Mouse (Mus musculus): ENCODE data around the gene Bmp3. TPM values are rescaled to one million over a fixed set of nuclear protein-coding genes. Genes with fewer than 3 reads are reported as not detected.

Bmp3 gene
- total and polyA plus RNA-seq, 2 experiments from 2014 or later, result 1.7 to 4.5 TPM

DNA sequence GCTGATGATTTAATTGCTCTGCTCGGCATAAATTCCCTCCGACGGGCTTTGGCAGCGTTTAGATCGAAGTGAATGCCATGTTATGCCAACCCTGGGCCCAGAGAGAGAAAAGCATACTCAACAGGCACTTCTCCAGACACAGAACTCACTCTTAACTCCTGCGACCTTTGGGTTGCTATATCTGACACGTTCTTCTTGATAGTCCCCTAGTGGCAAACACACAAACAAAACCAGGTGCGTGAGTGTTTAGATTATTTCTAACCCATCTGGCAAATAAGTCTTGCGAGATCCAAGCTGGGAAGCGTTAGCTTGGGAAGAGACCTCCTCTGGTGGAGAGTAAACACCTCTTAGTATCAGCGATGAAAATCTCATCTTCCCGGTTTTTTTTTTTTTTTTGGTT is 1.5 kb downstream of the Bmp3 start:
- Histone ChIP-seq H3K9ac (replicated peaks; ENCODE audit: low read length, poor library complexity, severe bottlenecking) (no peak overlapping the region), H3K36me3 (ENCODE audit: insufficient read depth, low read length) (no peaks in the 10 kb centered on the region), H3K4me3 (ENCODE audit: low read depth, low read length) (peak overlapping the region; percentile 63), H3K27me3 (ENCODE audit: insufficient read depth, low read length) (peaks cover 8% of the 10 kb centered on the region), H3K27ac (ENCODE audit: low read depth, low read length) (no peak overlapping the region), H3K4me1 (ENCODE audit: insufficient read depth, low read length) (0 out of 2 replicates have a peak, but pooled peaks cover 2% of the 10 kb centered on the region), H3K9me3 (ENCODE audit: low read length) (no peaks in the 10 kb centered on the region), H3K4me2 (ENCODE audit: low read depth, low read length, poor library complexity, severe bottlenecking) (peak overlapping the region; percentile 98)
- DNase-seq (ENCODE audit: low spot score) (peak; percentile 28), ATAC-seq (ENCODE audit: low FRiP score) (no peak)
- TF ChIP-seq CTCF (IDR thresholded peaks at IDR 0.05), result peak; percentile 41
- WGBS, result 17% methylated on average over 12 of the region's 12 CpGs

DNA sequence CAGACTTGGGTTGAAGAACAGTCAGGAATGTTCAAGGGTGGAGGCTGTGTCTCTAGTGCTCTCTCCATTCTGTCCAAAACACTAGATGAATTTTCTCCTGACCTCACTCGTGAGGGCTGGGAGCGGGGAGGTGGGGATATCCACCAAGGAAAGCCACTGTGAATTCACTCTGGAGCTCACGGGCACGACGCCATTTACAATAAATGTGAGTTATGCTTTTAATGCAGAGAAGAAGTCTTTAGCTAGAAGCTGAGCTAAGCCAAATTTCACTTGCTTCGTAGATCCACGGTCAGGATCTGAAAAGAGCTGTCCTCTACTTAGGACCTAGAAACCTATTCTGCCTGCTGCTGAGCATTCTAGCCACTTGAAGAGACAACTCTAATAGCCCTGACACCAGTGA is 2.1 kb downstream of the Bmp3 start:
- Histone ChIP-seq H3K27ac (ENCODE audit: low read depth, low read length) (no peak overlapping the region), H3K36me3 (ENCODE audit: insufficient read depth, low read length) (no peaks in the 10 kb centered on the region), H3K9me3 (ENCODE audit: low read length) (no peaks in the 10 kb centered on the region), H3K9ac (replicated peaks; ENCODE audit: low read length, poor library complexity, severe bottlenecking) (no peak overlapping the region), H3K4me3 (ENCODE audit: low read depth, low read length) (peak overlapping the region; percentile 5), H3K4me1 (ENCODE audit: insufficient read depth, low read length) (0 out of 2 replicates have a peak, but pooled peaks cover 2% of the 10 kb centered on the region), H3K27me3 (ENCODE audit: insufficient read depth, low read length) (peaks cover 8% of the 10 kb centered on the region), H3K4me2 (ENCODE audit: low read depth, low read length, poor library complexity, severe bottlenecking) (peak overlapping the region; percentile 15)
- ATAC-seq (ENCODE audit: low FRiP score), result no peak
- WGBS, result 68% methylated on average over 7 of the region's 7 CpGs
- TF ChIP-seq CTCF (IDR thresholded peaks at IDR 0.05), result no peak
- peak; percentile 4 for DNase-seq (ENCODE audit: low spot score)

DNA sequence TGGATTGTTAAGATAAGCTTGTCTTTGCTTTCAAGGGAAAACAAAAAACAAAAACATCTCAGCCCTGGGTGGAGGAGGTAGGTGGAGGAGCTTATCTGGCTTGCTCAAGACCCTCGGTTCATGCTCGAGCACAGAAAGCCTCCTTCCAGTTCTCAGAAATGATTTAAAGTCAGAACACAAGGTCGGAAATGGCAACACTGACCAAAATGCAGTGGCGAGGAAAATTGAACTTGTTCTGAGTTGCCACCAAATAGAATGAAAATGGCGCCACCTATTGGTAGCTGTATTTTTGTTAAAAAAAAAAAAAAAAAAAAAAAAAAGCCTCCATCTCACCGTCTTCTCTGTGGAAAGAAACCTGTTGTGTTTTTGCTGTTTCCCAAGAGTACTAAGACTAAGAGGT is 9.7 kb downstream of the Bmp3 start:
- ATAC-seq (ENCODE audit: low FRiP score) (no peak), DNase-seq (ENCODE audit: low spot score) (peak; percentile 82)
- no peak overlapping the region for H3K27ac ChIP-seq (ENCODE audit: low read depth, low read length)
- 2% methylated on average over 6 of the region's 6 CpGs for WGBS
- H3K4me1 ChIP-seq (ENCODE audit: insufficient read depth, low read length), result no peaks in the 10 kb centered on the region
- H3K9ac ChIP-seq (replicated peaks; ENCODE audit: low read length, poor library complexity, severe bottlenecking), result no peak overlapping the region
- peak; percentile 72 for TF ChIP-seq CTCF (IDR thresholded peaks at IDR 0.05)
- no peak overlapping the region for H3K4me3 ChIP-seq (ENCODE audit: low read depth, low read length)
- H3K4me2 ChIP-seq (ENCODE audit: low read depth, low read length, poor library complexity, severe bottlenecking), result peak overlapping the region; percentile 30
- no peaks in the 10 kb centered on the region for H3K9me3 ChIP-seq (ENCODE audit: low read length)
- no peaks in the 10 kb centered on the region for H3K36me3 ChIP-seq (ENCODE audit: insufficient read depth, low read length)
- no peaks in the 10 kb centered on the region for H3K27me3 ChIP-seq (ENCODE audit: insufficient read depth, low read length)

DNA sequence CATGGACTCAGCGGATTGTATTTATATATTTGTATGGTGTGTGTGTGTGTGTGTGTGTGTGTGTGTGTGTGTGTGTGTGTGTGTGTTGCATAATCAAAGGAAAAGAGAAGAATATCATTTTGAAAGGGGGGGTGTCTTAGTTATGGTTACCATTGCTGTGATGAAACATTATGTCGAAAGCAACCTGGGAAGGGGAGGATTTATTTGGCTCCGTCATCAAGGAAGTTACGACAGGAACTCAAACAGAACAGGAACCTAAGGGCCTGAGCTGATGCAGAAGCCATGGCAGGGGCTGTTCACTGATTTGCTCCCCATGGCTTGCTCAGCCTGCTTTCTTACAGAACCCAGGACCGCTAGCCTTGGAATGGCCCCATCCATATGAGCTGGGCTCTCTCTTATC is 10.9 kb downstream of the Bmp3 start:
- no peaks in the 10 kb centered on the region for H3K36me3 ChIP-seq (ENCODE audit: insufficient read depth, low read length)
- no peaks in the 10 kb centered on the region for H3K9me3 ChIP-seq (ENCODE audit: low read length)
- no peak overlapping the region for H3K4me3 ChIP-seq (ENCODE audit: low read depth, low read length)
- H3K4me1 ChIP-seq (ENCODE audit: insufficient read depth, low read length), result no peaks in the 10 kb centered on the region
- no peaks in the 10 kb centered on the region for H3K27me3 ChIP-seq (ENCODE audit: insufficient read depth, low read length)
- 89% methylated on average over 5 of the region's 5 CpGs for WGBS
- no peak overlapping the region for H3K4me2 ChIP-seq (ENCODE audit: low read depth, low read length, poor library complexity, severe bottlenecking)
- no peak overlapping the region for H3K27ac ChIP-seq (ENCODE audit: low read depth, low read length)
- no peak overlapping the region for H3K9ac ChIP-seq (replicated peaks; ENCODE audit: low read length, poor library complexity, severe bottlenecking)
- TF ChIP-seq CTCF (IDR thresholded peaks at IDR 0.05), result no peak
- DNase-seq (ENCODE audit: low spot score) (no peak), ATAC-seq (ENCODE audit: low FRiP score) (no peak)

DNA sequence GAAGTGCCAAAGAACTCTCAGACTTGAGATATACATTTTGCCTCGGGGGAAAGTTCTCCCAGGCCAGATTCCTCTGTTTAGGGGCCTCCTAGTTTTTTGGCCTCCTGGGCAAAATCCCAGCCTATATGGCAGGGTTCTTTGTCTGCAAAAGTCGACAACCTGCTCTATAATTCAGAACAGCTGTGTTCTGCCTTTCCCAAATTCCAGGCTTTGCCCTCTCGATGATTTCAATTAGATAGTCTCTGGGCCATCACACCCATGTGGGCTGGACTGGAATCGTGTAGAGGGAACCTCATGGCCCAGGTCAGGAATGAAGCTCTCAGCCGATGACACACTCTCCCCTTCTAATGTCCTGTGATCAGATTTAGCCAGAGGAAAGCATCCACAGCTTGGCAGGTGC is 21.8 kb downstream of the Bmp3 start:
- no peak overlapping the region for H3K4me3 ChIP-seq (ENCODE audit: low read depth, low read length)
- TF ChIP-seq CTCF (IDR thresholded peaks at IDR 0.05), result no peak
- H3K9me3 ChIP-seq (ENCODE audit: low read length), result no peaks in the 10 kb centered on the region
- H3K4me2 ChIP-seq (ENCODE audit: low read depth, low read length, poor library complexity, severe bottlenecking), result no peak overlapping the region
- H3K4me1 ChIP-seq (ENCODE audit: insufficient read depth, low read length), result no peaks in the 10 kb centered on the region
- no peaks in the 10 kb centered on the region for H3K27me3 ChIP-seq (ENCODE audit: insufficient read depth, low read length)
- H3K27ac ChIP-seq (ENCODE audit: low read depth, low read length), result no peak overlapping the region
- DNase-seq (ENCODE audit: low spot score) (no peak), ATAC-seq (ENCODE audit: low FRiP score) (no peak)
- no peak overlapping the region for H3K9ac ChIP-seq (replicated peaks; ENCODE audit: low read length, poor library complexity, severe bottlenecking)
- 73% methylated on average over 5 of the region's 5 CpGs for WGBS
- H3K36me3 ChIP-seq (ENCODE audit: insufficient read depth, low read length), result no peaks in the 10 kb centered on the region

DNA sequence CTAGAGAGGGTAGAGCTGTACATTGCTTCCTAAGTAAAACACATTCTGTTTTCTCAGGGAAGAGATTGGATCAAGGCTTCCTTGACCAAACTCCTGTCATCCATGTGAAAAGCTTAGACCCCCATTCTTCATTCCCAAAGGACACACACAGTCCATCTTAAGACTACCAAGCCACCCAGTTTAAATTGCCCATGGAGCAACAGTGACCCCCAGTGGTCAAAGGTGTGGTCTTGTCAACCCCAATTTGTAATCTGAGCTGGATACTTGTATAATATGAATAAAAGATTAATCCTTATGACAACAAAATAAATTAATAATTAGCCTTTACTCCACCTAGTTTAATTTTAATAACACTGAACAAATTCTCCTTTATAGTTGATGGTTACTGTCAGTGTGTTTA is 24.7 kb downstream of the Bmp3 start:
- TF ChIP-seq CTCF (IDR thresholded peaks at IDR 0.05), result peak; percentile 78
- H3K4me1 ChIP-seq (ENCODE audit: insufficient read depth, low read length), result no peaks in the 10 kb centered on the region
- H3K9me3 ChIP-seq (ENCODE audit: low read length), result no peaks in the 10 kb centered on the region
- H3K27ac ChIP-seq (ENCODE audit: low read depth, low read length), result no peak overlapping the region
- DNase-seq (ENCODE audit: low spot score) (peak; percentile 70), ATAC-seq (ENCODE audit: low FRiP score) (no peak)
- no peaks in the 10 kb centered on the region for H3K27me3 ChIP-seq (ENCODE audit: insufficient read depth, low read length)
- no peak overlapping the region for H3K9ac ChIP-seq (replicated peaks; ENCODE audit: low read length, poor library complexity, severe bottlenecking)
- H3K4me2 ChIP-seq (ENCODE audit: low read depth, low read length, poor library complexity, severe bottlenecking), result no peak overlapping the region
- H3K36me3 ChIP-seq (ENCODE audit: insufficient read depth, low read length), result no peaks in the 10 kb centered on the region
- no peak overlapping the region for H3K4me3 ChIP-seq (ENCODE audit: low read depth, low read length)

Data from midbrain, postnatal 0 days (tissue).